Mouse (Mus musculus) liver, postnatal 0 days (tissue): ENCODE results near the gene Csad.

Experiments
- CTCF ChIP-seq: sonication (generic); IDR thresholded peaks from 2 replicates; pipeline ENCODE4 v1.5.1; 2016; ENCODE audit warnings: antibody characterized with exemption, low read depth
- EP300 ChIP-seq: IDR thresholded peaks from 2 replicates; pipeline ENCODE4 v1.6.1; 2016; ENCODE audit warnings: antibody characterized with exemption, low read depth, mild to moderate bottlenecking

DNA sequence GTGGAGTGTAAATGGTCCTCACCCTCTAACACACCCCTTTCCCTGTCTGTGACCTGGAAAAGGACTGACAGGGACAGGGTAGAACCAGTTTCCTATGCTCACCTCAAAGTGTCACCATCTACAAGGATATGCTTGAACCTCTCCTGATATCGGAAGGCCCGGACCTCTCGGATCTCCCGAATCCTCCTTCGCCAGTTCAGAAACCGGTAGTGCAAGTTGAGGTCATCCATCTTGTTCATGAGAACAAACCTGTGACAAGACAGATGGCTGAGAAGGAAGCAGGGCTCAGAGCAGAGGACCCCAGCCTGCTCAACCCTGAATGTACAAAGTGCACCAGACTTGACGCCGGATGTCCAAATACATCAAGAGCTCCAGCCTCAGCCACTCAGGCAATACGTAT is 71.2 kb downstream of the Csad start:
- TF ChIP-seq CTCF (no peak), EP300 (no peak)
